Mouse (Mus musculus) adrenal gland, postnatal 36 days (tissue): Measurements from ENCODE around the gene Prkab2. TPM values are rescaled to one million over a fixed set of nuclear protein-coding genes. Genes with fewer than 3 reads are reported as not detected.

Experiments
- DNase-seq, 2 experiments: peaks; one replicate each; pipeline ENCODE4 v3.0.0; 2021; ENCODE audit warnings: mixed read lengths in 1 of 2
- microRNA-seq: library from miRNA; unstranded; fragments of <30 nt; microRNA quantifications from one replicate; pipeline ENCODE4 v1.2.0, GENCODE M21; 2021
- total RNA-seq, 2 experiments: library from RNA; stranded (reverse); gene quantifications; 2 replicates each; pipeline ENCODE4 v1.2.3; 2021

The Prkab2 gene
- total RNA-seq, 2 experiments from 2014 or later: 7.5 to 10.5 TPM

DNA sequence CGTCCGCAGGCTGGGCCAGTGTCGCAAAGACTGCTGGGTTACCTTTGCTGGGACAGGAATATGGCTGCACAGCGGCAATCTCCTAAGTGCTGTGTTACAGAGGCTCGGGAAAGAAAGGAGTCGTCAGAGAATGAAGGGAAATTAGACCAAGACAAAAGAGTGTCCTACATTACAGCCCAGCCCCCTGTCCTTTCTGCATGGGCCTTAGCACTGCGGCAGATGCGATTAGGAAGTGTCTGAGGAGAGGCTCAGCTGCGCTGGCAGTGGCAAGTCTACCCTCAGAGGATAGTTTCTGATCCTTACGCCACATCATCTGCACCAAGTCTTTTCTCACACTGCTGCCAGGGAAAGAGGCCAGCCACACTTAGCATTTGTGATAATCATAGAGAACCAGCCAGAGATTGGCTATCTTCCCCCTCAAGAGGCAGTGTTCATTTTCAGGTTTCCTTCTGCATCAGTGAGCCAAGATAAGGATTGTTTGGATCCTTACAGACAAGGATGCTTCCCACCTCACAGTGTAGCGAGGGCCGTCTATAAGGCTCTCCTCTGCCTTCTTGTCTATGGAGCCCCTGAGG lies 33.5 kb downstream of the Prkab2 start:
- no peak for DNase-seq

DNA sequence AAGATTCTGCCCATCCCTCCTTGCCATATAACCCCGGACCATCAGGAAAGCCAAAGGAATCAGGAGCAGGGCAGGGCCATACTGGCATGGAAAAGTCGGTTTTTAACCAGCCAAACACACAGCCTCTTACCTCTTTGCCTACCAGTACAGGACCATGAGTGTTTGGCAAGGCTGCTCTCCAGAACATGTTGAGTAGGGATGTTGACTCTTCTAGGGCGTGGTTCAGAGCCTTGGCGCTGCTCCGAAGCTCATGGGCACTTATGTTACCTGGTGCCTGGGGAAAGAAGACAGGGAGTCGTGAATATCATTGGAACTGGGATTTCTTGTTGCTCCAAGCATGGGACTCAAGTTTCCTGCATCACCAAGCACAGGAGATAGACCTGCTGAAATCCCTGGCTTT lies 35.8 kb downstream of the Prkab2 start:
- DNase-seq: no peak

DNA sequence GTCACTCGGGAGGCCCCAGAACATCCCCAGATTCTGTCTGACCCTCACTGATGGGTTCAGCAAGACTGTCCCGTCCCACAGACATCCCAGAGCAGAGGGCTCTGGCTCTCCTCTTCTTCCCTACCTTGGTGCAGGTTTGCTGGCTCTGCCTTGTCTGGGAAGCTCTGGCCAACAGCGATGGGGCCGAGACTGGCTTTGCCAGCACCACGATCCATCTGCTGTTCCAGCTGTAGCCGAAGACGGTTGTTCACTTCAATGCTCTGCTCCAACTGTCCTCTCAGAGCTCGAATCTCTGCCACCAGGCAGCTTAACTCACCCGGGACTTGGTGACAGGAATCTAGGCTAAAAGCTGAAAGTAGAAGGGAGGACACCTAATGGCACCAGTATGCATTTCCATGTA lies 38.9 kb downstream of the Prkab2 start:
- no peak for DNase-seq

DNA sequence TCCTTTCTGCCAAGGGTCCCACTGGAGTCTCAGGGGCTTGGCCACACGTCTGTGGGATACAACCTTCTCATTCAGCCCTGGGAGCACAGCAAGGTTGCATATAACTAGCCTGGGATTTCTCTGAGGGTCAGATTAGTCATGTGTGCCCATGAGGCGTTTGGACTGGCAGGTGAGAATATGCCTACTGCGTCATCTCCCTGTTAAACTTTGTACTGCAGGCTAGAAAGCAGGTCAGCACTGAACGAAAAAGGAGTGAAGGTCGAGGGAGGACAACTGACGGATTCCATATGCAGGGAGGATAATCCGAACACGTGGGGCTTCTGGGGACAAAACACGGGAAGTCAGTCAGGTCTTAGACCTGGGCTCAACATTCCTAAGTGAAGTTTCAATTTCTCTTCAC lies 39.3 kb downstream of the Prkab2 start:
- no peak for DNase-seq

DNA sequence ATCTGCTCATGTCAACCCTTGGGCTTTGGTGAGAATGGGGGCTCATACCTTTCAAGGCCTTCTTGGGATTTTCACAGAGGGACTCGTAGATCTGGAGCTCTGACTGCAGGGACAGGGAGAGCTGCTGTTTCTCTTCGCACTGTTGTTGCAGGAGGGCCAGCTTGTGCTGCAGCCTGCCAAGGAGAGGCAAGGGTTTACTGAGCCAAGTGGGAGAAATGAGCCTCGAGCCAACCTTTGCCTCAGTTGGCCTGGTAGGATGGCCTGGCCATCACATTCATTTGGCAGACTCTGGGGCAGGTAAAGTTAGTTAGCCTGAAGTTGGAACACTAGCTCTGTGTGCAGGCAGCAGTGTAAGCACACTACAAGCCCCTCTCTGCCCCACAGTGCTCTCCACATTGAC lies 41.1 kb downstream of the Prkab2 start:
- no peak for DNase-seq

GRCm38 (mm10) chr3:97701198-97701597 lies 43.2 kb downstream of the Prkab2 start:
- DNase-seq: no peak

- no peak for DNase-seq
These were observed 44.6 kb downstream of the Prkab2 start for GRCm38 (mm10) chr3:97702448-97703080.

DNA sequence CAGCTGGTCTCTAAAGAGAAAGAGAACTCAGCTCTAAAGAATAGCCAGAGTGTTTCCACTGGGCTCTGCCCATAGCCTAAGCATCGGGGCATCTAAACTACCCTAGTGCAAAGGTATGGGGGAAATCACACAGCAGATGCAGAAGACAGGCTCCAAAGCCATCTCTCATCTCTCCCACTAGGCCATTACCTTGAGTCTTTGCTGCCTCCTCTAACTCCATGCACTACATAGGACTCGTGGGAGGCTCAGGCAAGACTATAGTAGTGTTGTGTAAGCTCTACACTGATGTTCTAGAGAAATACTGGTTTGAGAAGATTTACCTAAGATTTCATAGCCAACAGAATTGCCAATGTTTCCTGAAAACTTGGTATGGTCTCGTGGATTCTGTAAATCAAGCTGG lies 47.5 kb downstream of the Prkab2 start:
- no peak for DNase-seq

DNA sequence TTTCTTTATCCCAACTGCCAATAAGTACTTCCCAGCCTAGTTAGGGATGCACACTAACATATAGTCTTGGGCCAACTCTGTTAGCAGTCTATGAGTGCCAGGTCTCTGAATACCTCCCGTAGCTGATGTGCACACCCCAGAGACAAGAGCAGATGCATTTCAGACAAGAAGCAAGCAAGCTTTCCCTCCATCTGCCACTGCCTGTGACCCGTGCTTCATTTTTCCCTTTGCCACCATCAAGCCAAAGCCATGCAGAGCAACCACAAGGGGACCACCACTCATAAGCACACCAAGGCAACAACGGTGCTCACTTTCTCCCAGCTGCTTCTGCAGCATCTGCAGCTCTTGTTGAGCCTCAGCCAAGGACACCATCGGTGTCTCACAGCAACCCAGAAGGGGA lies 48.6 kb downstream of the Prkab2 start:
- no peak for DNase-seq

DNA sequence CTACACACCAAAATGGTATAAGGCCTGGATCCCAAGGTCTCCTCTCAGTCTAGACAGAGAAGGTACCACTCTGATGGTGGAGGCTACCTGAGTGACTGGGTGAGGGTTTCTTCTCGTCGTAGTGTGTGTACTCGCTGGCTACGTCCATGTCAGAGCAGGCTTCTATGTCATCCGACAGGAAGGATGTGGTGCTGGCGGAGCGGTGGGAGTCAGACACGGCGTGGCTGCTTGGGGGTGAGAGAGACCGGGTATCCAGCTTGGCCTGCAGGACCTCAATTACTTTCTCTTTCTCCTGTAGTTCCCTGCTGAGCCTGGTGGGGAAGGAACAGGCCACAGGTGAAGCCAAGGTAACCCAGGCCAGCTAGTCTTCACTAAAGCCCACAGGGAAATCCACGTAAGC lies 52.1 kb downstream of the Prkab2 start:
- no peak for DNase-seq

DNA sequence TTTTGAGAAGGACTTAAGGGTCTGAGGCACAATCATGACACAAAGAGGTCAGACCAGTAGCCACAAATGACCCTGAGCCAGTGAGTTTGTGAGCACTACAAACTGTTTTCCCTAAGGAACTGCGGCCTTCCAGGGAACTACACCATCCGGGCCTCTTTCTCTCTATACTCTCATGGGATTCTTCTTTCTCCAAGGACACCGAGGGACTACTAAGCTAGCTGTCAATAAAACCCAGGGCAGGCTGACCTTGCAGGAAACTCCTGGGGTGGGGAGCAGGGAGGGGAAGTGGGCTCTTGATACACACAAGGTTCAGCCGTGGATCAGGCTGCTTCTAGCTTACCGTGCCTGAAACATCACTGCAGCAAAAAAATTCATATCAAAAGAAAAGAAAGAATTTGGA lies 52.9 kb downstream of the Prkab2 start:
- DNase-seq: peak in 1 of 2 experiments; percentile 25

GRCm38 (mm10) chr3:97715922-97716321 lies 57.9 kb downstream of the Prkab2 start:
- DNase-seq: no peak

DNA sequence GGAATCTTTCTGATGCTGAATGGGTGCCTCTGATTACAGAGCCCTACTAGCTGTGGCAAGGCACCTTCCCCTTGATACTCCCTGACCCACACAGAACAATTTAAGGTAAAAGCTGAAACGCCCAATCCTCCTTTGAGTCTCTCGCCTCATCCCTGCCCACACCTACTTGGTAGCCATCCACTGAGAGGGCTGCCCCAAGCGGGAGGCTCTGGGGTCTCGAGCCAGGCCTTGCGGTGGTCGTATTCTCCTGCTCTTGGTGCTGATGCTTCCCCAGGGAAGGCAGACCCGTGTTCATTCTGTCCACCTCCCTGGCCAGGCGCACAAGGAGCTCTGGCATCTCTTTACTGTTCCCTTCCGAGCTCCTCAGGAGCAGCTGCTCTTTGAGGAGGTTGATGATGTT lies 61.1 kb downstream of the Prkab2 start:
- DNase-seq: no peak

Small RNA genes lying within 50 kb of the gene (microRNA-seq; reads per million reads assigned to microRNA genes)
- gene Mir7225: not detected

Other genes with a start within 250 kb of the Prkab2 start
- not detected for gene Olfr1402, start 236.2 kb upstream of the Prkab2 start, total RNA-seq
- 10 to 100 TPM in 1 of 2 experiments, 1 to 10 TPM in 1; 9.8 to 18.5 TPM for gene Chd1l, start 48.0 kb upstream of the Prkab2 start, total RNA-seq
- 10 to 100 TPM in 1 of 2 experiments, 1 to 10 TPM in 1; 8.9 to 13.3 TPM for gene Fmo5, start 29.4 kb upstream of the Prkab2 start, total RNA-seq
- gene Gm17651, start 16.5 kb downstream of the Prkab2 start, total RNA-seq: not detected
- 10 to 100 TPM; 25.3 to 28.1 TPM for gene Pde4dip, start 230.5 kb downstream of the Prkab2 start, total RNA-seq
- gene Sec22b, start 243.0 kb downstream of the Prkab2 start, total RNA-seq: 100 to 1,000 TPM; 111 to 140 TPM